Mouse (Mus musculus) ovary, postnatal 36 days (tissue): ENCODE data around the gene Depp1.
"Not testable (repeated sequence)": the region's sequence is repeated elsewhere in the genome, so short reads cannot be mapped to it uniquely, and the experiment has no call there.

Experiments used
- DNase-seq: peaks from one replicate; pipeline ENCODE4 v3.0.0; 2022; ENCODE audit warnings: low spot score, mixed read lengths

The Depp1 gene

GRCm38 (mm10) chr6:116650406-116650805, at the start of gene Depp1:
TSS of gene Depp1 (plus strand) at chr6:116650609.
- no peak for DNase-seq

- DNase-seq, result not testable (repeated sequence)
Observed at GRCm38 (mm10) chr6:116600969-116601368, 49.4 kb upstream of the Depp1 start.

GRCm38 (mm10) chr6:116607230-116607629, 43.2 kb upstream of the Depp1 start:
- no peak for DNase-seq

GRCm38 (mm10) chr6:116615719-116616118, 34.7 kb upstream of the Depp1 start:
- no peak for DNase-seq

- no peak for DNase-seq
Observed at GRCm38 (mm10) chr6:116618073-116618472, 32.3 kb upstream of the Depp1 start.

GRCm38 (mm10) chr6:116621318-116622023, 28.9 kb upstream of the Depp1 start:
- no peak for DNase-seq

GRCm38 (mm10) chr6:116626417-116626816, 24.0 kb upstream of the Depp1 start:
- not testable (repeated sequence) for DNase-seq

GRCm38 (mm10) chr6:116628095-116628494, 22.3 kb upstream of the Depp1 start:
- DNase-seq, result no peak

- DNase-seq, result peak; percentile 76
Observed at GRCm38 (mm10) chr6:116628539-116629171, 21.8 kb upstream of the Depp1 start, which contains the start of gene Zfp422. TSS of gene Zfp422 (minus strand) at chr6:116628999.

- DNase-seq, result no peak
Observed at GRCm38 (mm10) chr6:116629766-116630165, 20.6 kb upstream of the Depp1 start.

GRCm38 (mm10) chr6:116632129-116632528, 18.3 kb upstream of the Depp1 start:
- peak; percentile 61 for DNase-seq

- no peak for DNase-seq
Observed at GRCm38 (mm10) chr6:116633741-116634695, 16.4 kb upstream of the Depp1 start.

GRCm38 (mm10) chr6:116635251-116636180, 14.9 kb upstream of the Depp1 start:
- peak; percentile 52 for DNase-seq

GRCm38 (mm10) chr6:116636581-116637235, 13.7 kb upstream of the Depp1 start:
- DNase-seq, result no peak

- no peak for DNase-seq
Observed at GRCm38 (mm10) chr6:116637496-116637895, 12.9 kb upstream of the Depp1 start.

- no peak for DNase-seq
Observed at GRCm38 (mm10) chr6:116638871-116639270, 11.5 kb upstream of the Depp1 start.

- DNase-seq, result no peak
Observed at GRCm38 (mm10) chr6:116639663-116640062, 10.7 kb upstream of the Depp1 start.

GRCm38 (mm10) chr6:116642942-116643341, 7.5 kb upstream of the Depp1 start:
- no peak for DNase-seq

- no peak for DNase-seq
Observed at GRCm38 (mm10) chr6:116643881-116644280, 6.5 kb upstream of the Depp1 start.

GRCm38 (mm10) chr6:116644335-116644734, 6.1 kb upstream of the Depp1 start:
- no peak for DNase-seq

GRCm38 (mm10) chr6:116647763-116648162, 2.6 kb upstream of the Depp1 start:
- DNase-seq, result no peak
